Mouse (Mus musculus) macrophage (primary cell): Measurements from ENCODE around the gene Col9a2. TPM values are rescaled to one million over a fixed set of nuclear protein-coding genes. Genes with fewer than 3 reads are reported as not detected.
"Not testable (repeated sequence)": the region's sequence is repeated elsewhere in the genome, so short reads cannot be mapped to it uniquely, and the experiment has no call there.

ENCODE experiments used
- H3K27ac ChIP-seq: fragments of 350-480 bp; formaldehyde crosslinking; 2 replicates; pipeline ENCODE4 v1.9.0; 2021
- H3K36me3 ChIP-seq: fragments of 350-480 bp; formaldehyde crosslinking; 2 replicates; pipeline ENCODE4 v1.9.0; 2021; ENCODE audit errors: inconsistent target
- H3K4me3 ChIP-seq: fragments of 350-480 bp; formaldehyde crosslinking; 2 replicates; pipeline ENCODE4 v1.9.0; 2021; ENCODE audit errors: inconsistent target
- H3K79me2 ChIP-seq: fragments of 350-480 bp; formaldehyde crosslinking; 2 replicates; pipeline ENCODE4 v1.9.0; 2021; ENCODE audit errors: inconsistent target
- WGBS: methylation state at CpG from one replicate; pipeline ENCODE4 v1.1.7; 2026; ENCODE audit warnings: inconsistent platforms; ENCODE audit not compliant: missing documents; 5-methylcytosine and 5-hydroxymethylcytosine counted together
- polyA plus RNA-seq: library from polyadenylated mRNA; stranded (reverse); fragments of 250-400 nt; gene quantifications from 3 replicates; pipeline ENCODE4 v1.2.4, GENCODE M21; 2018; ENCODE audit warnings: inconsistent platforms

The Col9a2 gene
- polyA plus RNA-seq, 1 experiment from 2014 or later = 0.04 TPM

DNA sequence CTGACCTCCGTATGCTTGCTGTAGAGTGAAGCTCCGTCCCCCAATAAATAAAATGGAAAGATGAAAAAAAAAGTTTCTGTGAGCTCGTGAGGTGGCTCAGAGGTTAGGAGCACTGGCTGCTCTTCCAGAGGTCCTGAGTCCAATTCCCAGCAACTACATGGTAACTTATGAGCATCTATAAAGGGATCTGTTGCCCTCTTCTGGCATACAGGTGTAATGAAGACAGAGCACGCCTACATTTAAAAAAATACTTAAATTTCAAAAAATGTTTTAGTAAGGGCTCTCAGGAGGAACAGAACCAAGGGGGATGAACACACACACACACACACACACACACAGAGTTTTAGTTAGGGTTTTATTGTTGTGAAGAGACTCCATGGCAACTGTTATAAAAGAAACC is 7.7 kb upstream of the Col9a2 start:
- Histone ChIP-seq H3K27ac (no peak overlapping the region), H3K36me3 (no peaks in the 10 kb centered on the region), H3K4me3 (no peak overlapping the region), H3K79me2 (no peaks in the 10 kb centered on the region)
- WGBS = 74% methylated on average over 4 of the region's 4 CpGs

DNA sequence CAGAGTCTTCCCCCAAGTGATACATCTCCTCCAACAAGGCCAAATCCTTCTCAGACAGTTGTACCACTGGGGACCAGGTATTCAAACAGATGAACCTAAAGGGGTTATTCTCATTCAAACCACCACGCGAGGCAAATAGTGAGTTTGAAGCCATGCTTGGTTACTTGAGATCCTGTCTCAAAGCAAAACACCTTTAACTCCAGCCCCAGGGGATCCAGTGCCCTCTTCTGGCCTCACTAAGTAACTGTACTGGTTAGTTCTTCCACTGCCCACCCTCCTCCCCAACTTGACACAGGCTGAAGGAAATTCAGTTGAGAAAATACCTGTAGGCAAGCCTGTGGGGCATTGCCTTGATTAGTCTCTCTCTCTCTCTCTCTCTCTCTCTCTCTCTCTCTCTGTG is 6.2 kb upstream of the Col9a2 start:
- 96% methylated on average over 2 of the region's 2 CpGs for WGBS
- no peak overlapping the region for H3K27ac ChIP-seq
- no peaks in the 10 kb centered on the region for H3K79me2 ChIP-seq
- H3K36me3 ChIP-seq = no peaks in the 10 kb centered on the region
- no peak overlapping the region for H3K4me3 ChIP-seq

DNA sequence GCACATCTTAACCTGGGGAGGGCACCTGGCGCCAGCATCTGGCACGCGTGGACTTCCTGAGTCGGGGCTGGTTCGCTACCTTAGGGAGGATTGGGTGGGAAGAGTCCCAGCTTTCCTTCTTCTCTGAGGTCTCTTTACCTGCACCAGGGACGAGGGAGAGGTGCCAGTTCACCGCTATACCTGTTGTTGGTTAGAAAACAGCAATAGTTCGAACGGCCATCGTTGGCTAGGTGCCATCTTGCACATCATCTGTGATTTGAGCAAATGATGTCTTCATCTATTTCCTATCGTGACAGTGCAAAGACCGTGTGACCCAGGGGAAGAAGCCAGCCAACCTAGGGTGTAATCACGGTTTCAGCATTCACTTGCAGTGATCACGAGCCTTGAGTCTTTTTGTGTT is 1.1 kb downstream of the Col9a2 start:
- WGBS = 49% methylated on average over 14 of the region's 14 CpGs
- Histone ChIP-seq H3K4me3 (no peak overlapping the region), H3K27ac (no peak overlapping the region), H3K79me2 (no peaks in the 10 kb centered on the region), H3K36me3 (no peaks in the 10 kb centered on the region)

DNA sequence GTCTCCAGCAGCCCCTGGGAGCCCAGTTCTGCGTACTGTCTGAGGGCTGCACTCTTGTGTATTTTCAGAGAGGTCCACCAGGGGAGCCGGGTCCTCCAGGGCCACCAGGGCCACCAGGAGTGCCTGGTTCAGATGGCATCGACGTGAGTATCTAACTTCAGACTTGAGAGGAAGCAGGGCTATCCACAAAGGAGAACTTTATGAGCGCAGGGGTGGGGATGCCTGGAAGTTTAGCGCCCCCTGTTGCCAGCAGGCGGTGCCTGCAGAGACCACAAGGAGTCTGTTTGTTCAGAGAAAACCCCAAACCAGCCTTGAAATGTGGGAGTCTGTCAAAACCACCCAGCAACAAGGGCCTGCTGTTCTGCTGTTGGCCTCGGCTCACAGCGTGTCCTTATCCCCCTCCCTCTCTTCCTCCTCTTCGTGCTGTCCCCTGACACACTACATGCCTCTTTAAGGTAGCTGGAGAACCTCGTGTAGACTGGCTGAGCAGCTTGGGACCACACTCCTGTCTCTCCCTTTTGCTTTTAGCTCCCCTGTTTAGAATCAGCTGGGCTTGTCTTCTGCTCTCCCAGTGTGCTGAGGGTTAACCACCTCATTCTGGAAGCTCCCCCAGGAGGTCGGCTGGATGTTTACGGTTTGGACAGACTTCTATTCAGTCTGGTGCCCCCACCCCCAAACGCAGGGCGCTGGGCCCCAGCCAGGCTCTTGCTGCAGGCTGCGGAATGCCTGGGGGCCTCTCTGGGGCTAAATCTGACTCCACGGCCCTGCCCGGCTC is 1.9 kb downstream of the Col9a2 start:
- Histone ChIP-seq H3K79me2 (no peaks in the 10 kb centered on the region), H3K27ac (no peak overlapping the region), H3K36me3 (no peaks in the 10 kb centered on the region), H3K4me3 (no peak overlapping the region)
- WGBS = 27% methylated on average over 18 of the region's 18 CpGs

DNA sequence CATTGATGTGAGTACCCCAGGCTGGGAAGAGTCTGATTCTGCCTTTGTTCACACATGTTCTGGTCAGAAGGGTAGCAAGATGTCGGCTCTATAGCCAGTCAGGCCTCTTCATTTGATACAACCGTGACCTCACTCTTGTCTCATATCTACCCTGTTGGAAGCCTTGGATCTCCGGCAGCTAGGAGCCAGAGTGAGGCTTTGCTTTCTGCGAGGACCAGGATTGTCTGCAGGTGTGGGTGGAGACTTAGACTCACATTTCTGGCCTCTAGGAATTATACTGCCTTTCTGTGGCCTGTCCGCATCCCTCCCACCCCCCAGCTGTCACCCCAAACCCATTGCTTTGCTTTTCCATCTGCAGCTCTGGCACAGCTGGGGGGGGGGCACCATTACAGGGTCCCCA is 3.3 kb downstream of the Col9a2 start:
- no peaks in the 10 kb centered on the region for H3K79me2 ChIP-seq
- H3K4me3 ChIP-seq = no peak overlapping the region
- H3K27ac ChIP-seq = no peak overlapping the region
- no peaks in the 10 kb centered on the region for H3K36me3 ChIP-seq
- 94% methylated on average over 5 of the region's 5 CpGs for WGBS

DNA sequence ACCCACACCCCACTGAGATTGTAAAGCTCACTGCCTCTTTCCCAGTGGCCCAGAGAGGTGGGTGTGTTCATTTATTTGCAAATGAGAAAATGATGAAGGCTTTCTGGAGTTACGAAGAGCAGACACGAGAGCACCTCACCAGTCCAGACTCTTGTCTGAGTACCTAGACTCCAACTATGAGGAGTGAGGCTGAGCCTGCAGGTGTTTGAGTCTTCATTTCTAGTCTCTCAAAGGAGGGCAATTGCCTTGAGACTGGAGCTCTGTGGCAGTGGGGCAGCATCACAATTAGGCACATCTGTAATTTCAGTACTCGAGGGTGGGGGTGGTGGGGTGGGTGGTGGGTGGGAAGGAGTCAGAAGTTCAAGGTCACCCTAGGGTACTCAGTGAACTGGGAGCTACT is 3.8 kb downstream of the Col9a2 start:
- 90% methylated on average over 3 of the region's 3 CpGs for WGBS
- Histone ChIP-seq H3K79me2 (no peaks in the 10 kb centered on the region), H3K4me3 (no peak overlapping the region), H3K36me3 (no peaks in the 10 kb centered on the region), H3K27ac (no peak overlapping the region)

DNA sequence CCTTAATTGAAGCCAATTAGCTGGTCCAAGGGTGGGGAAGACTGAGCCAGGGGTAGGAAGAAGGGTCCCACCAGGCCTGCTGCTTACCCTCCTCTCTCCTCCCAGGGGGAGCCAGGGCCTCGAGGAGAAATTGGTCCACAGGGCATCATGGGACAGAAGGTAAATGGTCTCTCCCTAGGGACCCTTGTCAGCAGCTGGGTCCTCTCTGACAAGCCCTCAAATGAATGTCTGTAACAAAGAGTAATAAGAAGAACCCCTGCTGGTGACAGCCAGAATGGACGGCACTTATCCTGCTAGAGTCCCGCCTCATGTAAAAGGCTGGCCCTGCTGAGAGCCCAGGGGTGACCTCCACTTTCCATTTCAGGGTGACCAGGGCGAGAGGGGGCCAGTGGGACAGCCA is 12.7 kb downstream of the Col9a2 start:
- Histone ChIP-seq H3K36me3 (no peaks in the 10 kb centered on the region), H3K4me3 (no peak overlapping the region), H3K27ac (no peak overlapping the region), H3K79me2 (no peaks in the 10 kb centered on the region)
- WGBS = 72% methylated on average over 4 of the region's 4 CpGs

DNA sequence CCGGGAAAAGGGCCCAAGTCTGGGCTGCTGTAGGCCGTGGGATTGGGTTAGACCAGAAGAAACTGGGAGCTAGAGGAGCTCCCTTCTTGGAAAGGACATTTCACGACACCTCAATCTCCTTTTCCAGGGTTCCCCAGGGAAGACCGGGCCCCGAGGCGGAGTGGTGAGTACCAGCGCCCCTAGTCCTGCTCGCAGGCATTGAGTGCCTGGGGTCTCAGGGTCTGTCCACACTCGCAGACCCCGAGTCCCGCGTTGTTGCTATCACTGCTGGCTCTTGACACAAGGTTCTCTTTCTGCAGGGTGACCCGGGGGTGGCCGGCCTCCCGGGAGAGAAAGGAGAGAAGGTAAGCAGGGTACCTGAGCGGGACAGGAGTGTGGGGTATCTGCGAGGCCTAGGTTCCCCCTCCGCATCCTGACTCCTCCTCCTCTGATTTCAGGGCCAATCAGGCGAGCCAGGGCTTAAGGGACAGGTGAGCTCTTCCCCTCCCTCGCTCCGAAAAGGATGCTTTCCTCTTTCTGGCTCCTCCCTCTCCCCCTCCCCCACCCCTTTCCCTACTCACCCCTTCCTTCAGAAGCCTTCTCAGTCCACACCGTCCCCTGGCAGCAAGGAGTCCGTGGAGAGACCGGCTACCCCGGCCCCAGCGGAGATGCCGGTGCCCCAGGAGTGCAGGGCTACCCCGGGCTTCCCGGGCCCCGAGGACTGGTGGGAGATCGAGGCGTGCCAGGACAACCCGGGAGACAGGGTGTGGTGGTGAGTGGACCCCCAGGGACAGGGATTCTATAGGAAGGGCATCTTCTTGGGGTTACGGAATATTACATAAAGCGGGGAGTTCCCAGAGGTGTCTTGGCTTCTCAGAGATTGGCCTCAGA is 13.5 kb downstream of the Col9a2 start:
- Histone ChIP-seq H3K36me3 (no peaks in the 10 kb centered on the region), H3K27ac (no peak overlapping the region), H3K79me2 (no peaks in the 10 kb centered on the region), H3K4me3 (no peak overlapping the region)
- WGBS = 25% methylated on average over 34 of the region's 35 CpGs

DNA sequence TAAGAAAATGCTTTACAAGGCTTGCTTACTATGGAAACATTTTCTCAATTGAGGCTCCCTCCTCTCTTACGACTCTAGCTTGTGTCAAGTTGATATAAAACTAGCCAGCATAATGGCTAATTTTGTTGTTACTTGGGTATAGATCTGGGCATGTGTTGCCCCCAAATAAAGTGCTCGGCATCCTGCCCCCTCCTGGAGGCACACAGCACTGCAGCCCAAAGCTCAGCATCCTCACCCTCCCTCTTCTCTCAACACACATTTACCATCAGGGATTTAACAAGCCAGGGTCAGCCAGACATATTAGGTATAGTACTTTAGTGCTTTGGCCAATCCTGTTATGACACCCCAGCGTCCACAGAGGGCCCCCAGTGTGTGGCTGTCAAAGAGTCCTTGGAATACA is 17.2 kb downstream of the Col9a2 start:
- WGBS = 67% methylated on average over 3 of the region's 3 CpGs
- H3K27ac ChIP-seq = no peak overlapping the region
- no peak overlapping the region for H3K4me3 ChIP-seq
- no peaks in the 10 kb centered on the region for H3K36me3 ChIP-seq
- no peaks in the 10 kb centered on the region for H3K79me2 ChIP-seq

DNA sequence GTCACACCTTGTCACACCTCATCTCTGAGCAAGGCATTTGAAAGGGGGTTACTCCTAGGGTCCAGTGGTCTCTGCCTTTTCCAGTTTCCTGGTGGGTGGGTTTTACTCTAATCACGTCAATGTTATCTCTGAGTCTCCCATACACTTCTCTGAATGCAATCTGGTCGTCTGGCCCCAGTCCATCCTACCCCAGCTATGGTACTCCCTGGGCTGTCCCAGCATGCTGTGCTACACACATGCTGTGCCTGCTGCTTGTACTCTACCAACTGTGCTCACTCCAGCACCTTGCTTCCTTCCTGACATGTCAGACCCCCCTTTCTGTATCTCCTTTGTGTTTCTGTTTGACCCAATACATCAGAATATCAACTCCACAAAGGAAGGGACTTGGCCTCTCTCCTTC is 17.8 kb downstream of the Col9a2 start:
- 82% methylated on average over 2 of the region's 2 CpGs for WGBS
- H3K4me3 ChIP-seq = no peak overlapping the region

DNA sequence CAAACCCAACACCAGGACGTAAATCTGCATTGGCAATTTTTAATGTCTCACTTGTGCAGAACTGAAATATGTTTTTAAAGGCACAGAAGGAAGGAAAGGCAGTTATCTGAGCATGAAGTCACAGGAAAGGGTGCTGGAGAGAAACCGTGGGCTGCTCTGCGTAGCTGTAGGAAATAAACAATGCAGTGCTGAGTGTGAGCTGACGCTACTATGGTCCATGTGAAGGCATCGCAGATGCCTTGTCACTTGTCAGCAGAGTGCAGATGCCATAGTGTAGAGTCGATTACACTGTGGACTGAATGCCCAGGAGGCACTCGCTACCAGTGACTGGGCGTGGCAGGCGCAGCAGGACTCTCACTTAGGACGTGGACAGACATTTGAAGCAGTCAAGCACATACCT is 20.0 kb downstream of the Col9a2 start:
- H3K4me3 ChIP-seq, H3K27ac ChIP-seq, H3K79me2 ChIP-seq, H3K36me3 ChIP-seq: not testable (repeated sequence)
- 87% methylated on average over 6 of the region's 10 CpGs for WGBS

More for the DNA sequence above, 17.8 kb downstream of the Col9a2 start:
- Histone ChIP-seq H3K79me2 (no peaks in the 10 kb centered on the region), H3K36me3 (no peaks in the 10 kb centered on the region), H3K27ac (no peak overlapping the region)

DNA sequence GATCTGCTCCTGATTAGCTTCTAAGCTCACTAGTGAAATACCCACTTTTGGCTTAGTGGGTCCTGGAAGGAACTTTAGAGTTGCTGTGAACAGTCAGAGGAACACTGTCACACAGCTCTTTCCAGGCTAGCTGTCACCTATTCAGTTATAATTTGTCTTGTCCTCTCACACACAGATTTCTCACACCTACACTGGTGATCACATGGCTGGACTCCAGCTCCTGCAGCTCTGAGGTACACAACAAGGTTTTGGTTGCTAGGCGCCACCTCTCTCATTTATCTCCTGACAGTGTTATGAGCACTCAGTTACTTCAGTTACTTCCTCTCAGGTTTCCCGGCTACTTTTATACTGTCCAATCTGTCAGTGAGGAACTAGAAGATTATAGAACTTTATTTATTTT is 26.2 kb downstream of the Col9a2 start:
- Histone ChIP-seq H3K36me3 (0 out of 2 replicates have a peak, but pooled peaks cover 4% of the 10 kb centered on the region), H3K4me3 (no peak overlapping the region), H3K27ac (no peak overlapping the region), H3K79me2 (no peaks in the 10 kb centered on the region)
- WGBS = 73% methylated on average over 2 of the region's 2 CpGs

DNA sequence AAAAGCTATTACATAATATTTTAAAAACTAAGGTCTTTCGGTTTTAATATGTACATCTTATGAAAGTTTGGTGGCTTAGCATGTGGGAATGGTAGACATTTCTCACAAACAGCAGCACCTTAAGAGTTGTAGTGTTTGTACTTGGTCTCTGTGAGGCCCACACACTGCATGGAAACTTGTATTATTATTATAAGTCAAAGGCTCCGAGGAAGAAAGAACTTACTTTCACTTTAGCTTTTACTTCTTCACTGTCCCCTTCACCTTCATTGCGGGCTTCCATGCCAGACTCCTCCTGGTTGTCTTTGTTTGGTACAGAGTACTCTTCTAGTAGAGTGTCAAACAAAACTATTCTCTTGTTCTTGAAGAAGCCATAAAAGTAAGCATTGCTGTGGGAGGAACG is 35.1 kb downstream of the Col9a2 start:
- 81% methylated on average over 4 of the region's 4 CpGs for WGBS
- Histone ChIP-seq H3K27ac (no peak overlapping the region), H3K4me3 (no peak overlapping the region), H3K36me3 (no peaks in the 10 kb centered on the region; the same call in 1 of the 2 replicates), H3K79me2 (no peaks in the 10 kb centered on the region)

DNA sequence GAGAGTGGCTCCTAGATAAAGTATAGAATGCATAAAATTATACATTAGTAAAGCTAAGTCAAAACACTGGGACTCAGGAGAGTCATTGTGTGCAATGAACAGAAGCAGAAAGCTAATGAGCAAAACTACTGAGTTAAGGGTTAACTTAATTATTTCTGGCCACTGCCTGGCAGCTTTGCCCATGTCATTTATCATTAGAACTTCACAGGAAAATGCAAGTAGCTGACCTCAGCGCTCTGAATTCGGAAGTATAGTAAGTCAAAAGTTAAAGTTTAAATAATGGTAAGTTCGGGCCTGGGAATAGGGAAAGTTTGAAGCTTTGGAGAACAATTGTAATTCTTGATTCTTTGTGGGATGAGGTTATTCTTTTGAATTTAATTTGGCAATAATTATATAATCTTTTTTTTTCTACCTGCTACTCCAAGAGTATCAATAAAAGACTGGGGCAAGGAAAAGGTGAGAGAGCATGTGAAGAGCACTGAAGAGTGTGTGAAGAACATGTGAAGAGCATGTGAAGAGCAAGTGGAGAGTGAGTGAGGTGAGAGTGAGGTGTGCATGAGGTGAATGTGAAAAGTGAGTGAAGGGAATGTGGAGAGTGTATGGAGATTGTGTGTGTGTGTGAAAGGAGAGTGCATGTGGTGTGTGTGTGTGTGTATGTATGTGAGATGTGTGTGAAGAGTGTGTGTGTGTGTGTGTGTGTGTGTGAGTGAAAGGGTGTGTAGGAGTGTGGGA is 38.9 kb downstream of the Col9a2 start:
- 94% methylated on average over 3 of the region's 3 CpGs for WGBS
- Histone ChIP-seq H3K4me3 (no peak overlapping the region), H3K79me2 (no peaks in the 10 kb centered on the region), H3K27ac (no peak overlapping the region), H3K36me3 (peaks cover 24% of the 10 kb centered on the region)

DNA sequence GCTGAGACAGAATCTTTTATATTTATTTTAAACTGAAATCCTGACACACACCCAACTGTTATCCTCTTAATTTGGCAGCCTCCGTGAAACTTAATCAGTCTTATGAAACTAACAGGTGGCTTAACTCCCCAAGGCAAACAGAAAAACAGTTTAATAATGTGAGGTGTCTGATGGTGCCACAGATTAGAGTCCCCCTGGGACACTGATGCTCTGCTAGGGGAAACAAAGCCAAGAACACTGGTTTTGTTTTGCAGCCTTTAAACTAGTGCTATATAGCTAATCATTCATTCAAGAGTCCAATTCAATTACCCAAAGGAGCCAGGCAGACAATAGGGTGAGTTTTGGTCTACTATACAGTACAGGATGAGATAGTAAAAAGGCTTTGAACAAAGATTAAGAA is 41.2 kb downstream of the Col9a2 start:
- no peak overlapping the region for H3K4me3 ChIP-seq
- no peak overlapping the region for H3K27ac ChIP-seq
- H3K36me3 ChIP-seq = peaks cover 24% of the 10 kb centered on the region
- no peaks in the 10 kb centered on the region for H3K79me2 ChIP-seq
- 86% methylated on average over 1 of the region's 1 CpGs for WGBS
